In genomic region chr2:60901511-60901951, GRCm38 (mm10) we compare ENCODE assay signal across 8 mouse cellular contexts.
DNase-seq lines count a peak whose midpoint lies in the region; ATAC-seq lines count a peak whose summit lies in the region.

No protein-coding gene starts in this region.

- peaks cover 29% of the 10 kb centered on the region for H3K4me1 ChIP-seq in kidney, embryonic 15.5 days

- no peaks in the 10 kb centered on the region for H3K9me3 ChIP-seq in kidney, embryonic 15.5 days (replicated peaks)

- H3K36me3 ChIP-seq in kidney, embryonic 15.5 days, result no peaks in the 10 kb centered on the region

- no peak overlapping the region for H3K9ac ChIP-seq in kidney, embryonic 15.5 days

- DNase-seq in right cerebral cortex, adult 18-20 months, result peak; percentile 43
- no peak for DNase-seq in right cerebral cortex, postnatal 14 days
- DNase-seq in heart, adult 18-20 months, result peak; percentile 80 to 90
- DNase-seq in lung, postnatal 36 days, result peak; percentile 88
- no peak for DNase-seq in retina, postnatal 1 day
- no peak for DNase-seq in layer of hippocampus, adult 9-10 months (ENCODE audit: low spot score)
- DNase-seq in embryo, embryonic 9.5 days (ENCODE audit: extremely low spot score), result no peak

- no peaks in the 10 kb centered on the region for H3K27me3 ChIP-seq in kidney, embryonic 15.5 days

- peak overlapping the region; percentile 14; the same call in 1 of the 2 replicates for H3K4me2 ChIP-seq in kidney, embryonic 15.5 days

- no peak overlapping the region for H3K4me3 ChIP-seq in kidney, embryonic 15.5 days (replicated peaks)

- H3K27ac ChIP-seq in kidney, embryonic 15.5 days, result peak overlapping the region; percentile 58; the same call in 1 of the 2 replicates

- 48% methylated on average over 15 of the region's 15 CpGs for WGBS in kidney, embryonic 15.5 days

- ATAC-seq in kidney, embryonic 15.5 days (replicated peaks; ENCODE audit: low FRiP score), result peak; percentile 76

Comparison
In these comparisons a context has a peak if more than half of its experiments do, and no peak if none do; other contexts are left out.
1. DNase-seq: peak in right cerebral cortex, adult 18-20 months (single experiment), heart, adult 18-20 months (2 of 2) and lung, postnatal 36 days (single experiment); none in right cerebral cortex, postnatal 14 days (single experiment), retina, postnatal 1 day (single experiment), layer of hippocampus, adult 9-10 months (single experiment) and embryo, embryonic 9.5 days (single experiment).